Mouse (Mus musculus) embryo, embryonic 9.5 days (tissue): ENCODE results near the gene Otogl.
"Not testable (repeated sequence)": the region's sequence is repeated elsewhere in the genome, so short reads cannot be mapped to it uniquely, and the experiment has no call there.

Experiments
- DNase-seq: peaks from one replicate; pipeline ENCODE4 v3.0.0-alpha.2; 2017; ENCODE audit errors: extremely low spot score

Otogl gene

GRCm38 (mm10) chr10:107805203-107805602, 106.7 kb downstream of the Otogl start:
- no peak for DNase-seq

GRCm38 (mm10) chr10:107804285-107804684, 107.6 kb downstream of the Otogl start:
- not testable (repeated sequence) for DNase-seq

GRCm38 (mm10) chr10:107799671-107800353, 112.1 kb downstream of the Otogl start:
- peak; percentile 54 for DNase-seq

GRCm38 (mm10) chr10:107794812-107795756, 116.8 kb downstream of the Otogl start:
- no peak for DNase-seq

GRCm38 (mm10) chr10:107792491-107792890, 119.4 kb downstream of the Otogl start:
- DNase-seq = no peak

GRCm38 (mm10) chr10:107779548-107779947, 132.4 kb downstream of the Otogl start:
- DNase-seq = no peak

GRCm38 (mm10) chr10:107759624-107760023, 152.3 kb downstream of the Otogl start:
- no peak for DNase-seq

GRCm38 (mm10) chr10:107753471-107753870, 158.5 kb downstream of the Otogl start:
- no peak for DNase-seq

GRCm38 (mm10) chr10:107752351-107753143, 159.4 kb downstream of the Otogl start:
- DNase-seq = peak; percentile 52

GRCm38 (mm10) chr10:107751944-107752343, 160.0 kb downstream of the Otogl start:
- DNase-seq = peak; percentile 8

GRCm38 (mm10) chr10:107747566-107747965, 164.4 kb downstream of the Otogl start:
- peak; percentile 28 for DNase-seq

- DNase-seq = no peak
Measured at GRCm38 (mm10) chr10:107746717-107747116, 165.2 kb downstream of the Otogl start.

- DNase-seq = no peak
Measured at GRCm38 (mm10) chr10:107739815-107740214, 172.1 kb downstream of the Otogl start.

- no peak for DNase-seq
Measured at GRCm38 (mm10) chr10:107737743-107738142, 174.2 kb downstream of the Otogl start.

- no peak for DNase-seq
Measured at GRCm38 (mm10) chr10:107735448-107735847, 176.5 kb downstream of the Otogl start.

GRCm38 (mm10) chr10:107734327-107734726, 177.6 kb downstream of the Otogl start:
- DNase-seq = no peak

- no peak for DNase-seq
Measured at GRCm38 (mm10) chr10:107725631-107726030, 186.3 kb downstream of the Otogl start.

GRCm38 (mm10) chr10:107719806-107720205, 192.1 kb downstream of the Otogl start, which contains the start of gene Ptprq:
Ptprq (minus strand) TSS chr10:107720051.
- DNase-seq = no peak
